Mouse (Mus musculus) CH12.LX (cell line): Measurements from ENCODE around the gene Drg1. TPM values are rescaled to one million over a fixed set of nuclear protein-coding genes. Genes with fewer than 3 reads are reported as not detected.

Experiments
- DNase-seq: peaks from one replicate; pipeline ENCODE4 v3.0.0-alpha.2; 2013; ENCODE audit errors: extremely low read depth
- H3K27ac ChIP-seq: 2 replicates; pipeline ENCODE4 v1.5.1; 2012; ENCODE audit warnings: low read depth, mild to moderate bottlenecking, control low read depth, moderate library complexity; ENCODE audit not compliant: insufficient read depth
- H3K27me3 ChIP-seq: replicated peaks from 2 replicates; pipeline ENCODE3; 2012; ENCODE audit warnings: inconsistent platforms
- H3K36me3 ChIP-seq, 2 experiments: replicated peaks in 1 of 2; 2 replicates each; pipeline versions ENCODE3 to v1.6.1; 2012; ENCODE audit warnings: inconsistent platforms in 1 of 2, low read length in 1 of 2, mild to moderate bottlenecking in 1 of 2, mixed read lengths in 1 of 2, moderate library complexity in 1 of 2; ENCODE audit not compliant: control insufficient read depth in 1 of 2, insufficient read depth in 1 of 2
- H3K4me1 ChIP-seq, 2 experiments: 2 replicates each; pipeline ENCODE4 v1.6.1; 2012; ENCODE audit warnings: inconsistent platforms in 1 of 2, moderate library complexity in 1 of 2; ENCODE audit not compliant: insufficient read depth in 2 of 2, control insufficient read depth in 1 of 2
- H3K4me2 ChIP-seq: 2 replicates; pipeline ENCODE4 v1.6.1; 2012; ENCODE audit warnings: low read depth, mild to moderate bottlenecking, control low read depth; ENCODE audit not compliant: poor library complexity, insufficient read depth, severe bottlenecking
- H3K4me3 ChIP-seq, 3 experiments: fragments of 150-350 bp in 1 of 3; sonication (generic) in 1 of 3; replicated peaks in 1 of 3; 2 replicates each; pipeline versions ENCODE3 to v1.5.1; 2011 to 2012; ENCODE audit warnings: low read depth in 2 of 3, low read length in 2 of 3, mild to moderate bottlenecking in 2 of 3, moderate library complexity in 2 of 3, control low read depth in 1 of 3, improper control_type of control experiment in 1 of 3, inconsistent platforms in 1 of 3, mixed read lengths in 1 of 3; ENCODE audit not compliant: poor library complexity in 1 of 3
- H3K79me2 ChIP-seq: replicated peaks from 2 replicates; pipeline ENCODE4 v1.6.1; 2012; ENCODE audit warnings: mild to moderate bottlenecking, moderate library complexity; ENCODE audit not compliant: control insufficient read depth, poor library complexity, insufficient read depth, severe bottlenecking; ENCODE audit errors: extremely low read depth
- H3K9ac ChIP-seq: 2 replicates; pipeline ENCODE4 v1.6.1; 2012; ENCODE audit warnings: low read depth, mild to moderate bottlenecking, control low read depth, moderate library complexity; ENCODE audit not compliant: insufficient read depth
- H3K9me3 ChIP-seq: replicated peaks from 2 replicates; pipeline ENCODE3; 2012; ENCODE audit warnings: low read length, inconsistent platforms, mixed read lengths
- BHLHE40 ChIP-seq: IDR thresholded peaks from 2 replicates; pipeline ENCODE4 v1.6.1; 2011; ENCODE audit warnings: mild to moderate bottlenecking, low read depth, low read length, improper control_type of control experiment
- CHD1 ChIP-seq: IDR thresholded peaks from 2 replicates; pipeline ENCODE4 v1.6.1; 2012; ENCODE audit warnings: low read depth, low read length, improper control_type of control experiment, inconsistent platforms
- CHD2 ChIP-seq: IDR thresholded peaks from 2 replicates; pipeline ENCODE4 v1.6.1; 2011; ENCODE audit warnings: low read length, improper control_type of control experiment
- CTCF ChIP-seq, 2 experiments: IDR thresholded peaks in 1 of 2; conservative IDR thresholded peaks in 1 of 2; 2 replicates each; pipeline ENCODE4 v1.5.1; 2011 to 2012; ENCODE audit warnings: low read depth in 2 of 2, low read length in 2 of 2, improper control_type of control experiment in 1 of 2, inconsistent platforms in 1 of 2, mild to moderate bottlenecking in 1 of 2, moderate library complexity in 1 of 2
- E2F4 ChIP-seq: IDR thresholded peaks from 2 replicates; pipeline ENCODE4 v1.6.1; 2011; ENCODE audit warnings: low read depth, low read length, improper control_type of control experiment; ENCODE audit not compliant: insufficient replicate concordance
- ELF1 ChIP-seq: IDR thresholded peaks from 2 replicates; pipeline ENCODE4 v1.6.1; 2014; ENCODE audit warnings: low read depth, mild to moderate bottlenecking, inconsistent platforms, low read length, improper control_type of control experiment
- ETS1 ChIP-seq: conservative IDR thresholded peaks from 2 replicates; pipeline ENCODE4 v1.6.1; 2012; ENCODE audit warnings: low read depth, mild to moderate bottlenecking, inconsistent platforms, low read length, improper control_type of control experiment, moderate library complexity
- GABPA ChIP-seq: IDR thresholded peaks from 2 replicates; pipeline ENCODE4 v1.6.1; 2012; ENCODE audit warnings: low read depth, low read length, improper control_type of control experiment, inconsistent platforms; ENCODE audit not compliant: insufficient replicate concordance
- IRF4 ChIP-seq: IDR thresholded peaks from 2 replicates; pipeline ENCODE4 v1.6.1; 2014; ENCODE audit warnings: low read depth, mild to moderate bottlenecking, inconsistent platforms, low read length, improper control_type of control experiment
- JUN ChIP-seq: IDR thresholded peaks from 2 replicates; pipeline ENCODE4 v1.6.1; 2011; ENCODE audit warnings: low read depth, mild to moderate bottlenecking, low read length, improper control_type of control experiment, moderate library complexity; ENCODE audit not compliant: insufficient read depth
- KAT2A ChIP-seq: IDR thresholded peaks from 2 replicates; pipeline ENCODE4 v1.6.1; 2012; ENCODE audit warnings: low read length, improper control_type of control experiment, inconsistent platforms; ENCODE audit not compliant: insufficient replicate concordance
- MAFK ChIP-seq: IDR thresholded peaks from 2 replicates; pipeline ENCODE4 v1.6.1; 2011; ENCODE audit warnings: low read length, improper control_type of control experiment; ENCODE audit not compliant: insufficient replicate concordance
- MAX ChIP-seq: IDR thresholded peaks from 2 replicates; pipeline ENCODE4 v1.6.1; 2011; ENCODE audit warnings: low read length, improper control_type of control experiment
- MEF2A ChIP-seq: IDR thresholded peaks from 2 replicates; pipeline ENCODE4 v1.6.1; 2014; ENCODE audit warnings: low read depth, mild to moderate bottlenecking, inconsistent platforms, low read length, improper control_type of control experiment, borderline replicate concordance
- MXI1 ChIP-seq: IDR thresholded peaks from 2 replicates; pipeline ENCODE4 v1.6.1; 2011; ENCODE audit warnings: mild to moderate bottlenecking, low read depth, low read length, improper control_type of control experiment
- NRF1 ChIP-seq: IDR thresholded peaks from 2 replicates; pipeline ENCODE4 v1.6.1; 2014; ENCODE audit warnings: low read depth, mild to moderate bottlenecking, inconsistent platforms, low read length, improper control_type of control experiment, moderate library complexity
- PAX5 ChIP-seq: IDR thresholded peaks from 2 replicates; pipeline ENCODE4 v1.6.1; 2012; ENCODE audit warnings: low read length, inconsistent platforms, mixed read lengths
- POLR2A ChIP-seq: IDR thresholded peaks from 2 replicates; pipeline ENCODE4 v1.6.1; 2011; ENCODE audit warnings: low read depth, mild to moderate bottlenecking, improper control_type of control experiment, low read length
- POLR2AphosphoS2 ChIP-seq: IDR thresholded peaks from 2 replicates; pipeline ENCODE4 v1.6.1; 2011; ENCODE audit warnings: low read depth, low read length, improper control_type of control experiment
- RAD21 ChIP-seq: IDR thresholded peaks from 2 replicates; pipeline ENCODE4 v1.6.1; 2011; ENCODE audit warnings: low read depth, mild to moderate bottlenecking, low read length, improper control_type of control experiment, moderate library complexity
- RCOR1 ChIP-seq: conservative IDR thresholded peaks from 2 replicates; pipeline ENCODE4 v1.6.1; 2012; ENCODE audit warnings: low read depth, mild to moderate bottlenecking, inconsistent platforms, low read length, improper control_type of control experiment
- SIN3A ChIP-seq: IDR thresholded peaks from 2 replicates; pipeline ENCODE4 v1.6.1; 2012; ENCODE audit warnings: low read length, improper control_type of control experiment, inconsistent platforms
- SMC3 ChIP-seq: IDR thresholded peaks from 2 replicates; pipeline ENCODE4 v1.6.1; 2011; ENCODE audit warnings: low read depth, low read length, improper control_type of control experiment
- TBP ChIP-seq: conservative IDR thresholded peaks from 2 replicates; pipeline ENCODE4 v1.6.1; 2011; ENCODE audit warnings: low read depth, low read length, improper control_type of control experiment
- TCF12 ChIP-seq: IDR thresholded peaks from 2 replicates; pipeline ENCODE4 v1.6.1; 2014; ENCODE audit warnings: low read depth, mild to moderate bottlenecking, inconsistent platforms, low read length, improper control_type of control experiment
- USF2 ChIP-seq: conservative IDR thresholded peaks from 2 replicates; pipeline ENCODE4 v1.6.1; 2011; ENCODE audit warnings: low read depth, low read length, improper control_type of control experiment
- ZKSCAN1 ChIP-seq: IDR thresholded peaks from 2 replicates; pipeline ENCODE4 v1.6.1; 2012; ENCODE audit warnings: low read depth, inconsistent platforms, low read length, improper control_type of control experiment, borderline replicate concordance
- ZNF384 ChIP-seq: IDR thresholded peaks from 2 replicates; pipeline ENCODE4 v1.6.1; 2012; ENCODE audit warnings: low read depth, low read length, improper control_type of control experiment, inconsistent platforms
- dilution Hi-C: fragments of 300-500 bp; cut with MboI; formaldehyde crosslinking; loops from 2 replicates; pipeline ENCODE4 v1.14.3; 2020; ENCODE audit warnings: low sequenced_read_pairs; ENCODE audit not compliant: extremely low pct_unique_long_range_greater_than_20kb, extremely low pct_ligation_motif_present
- in situ Hi-C: fragments of 300-500 bp; cut with MboI; formaldehyde crosslinking; loops from 3 replicates; pipeline ENCODE4 v1.14.3; 2019; ENCODE audit warnings: low sequenced_read_pairs, low pct_ligation_motif_present, low pct_unique_long_range_greater_than_20kb, mixed read lengths
- polyA plus RNA-seq: library from polyadenylated mRNA; unstranded; fragments of >175 nt; gene quantifications from 2 replicates; pipeline ENCODE4 v1.2.1, GENCODE M21; 2012; ENCODE audit warnings: low read depth; ENCODE audit not compliant: insufficient read length
- total RNA-seq, 2 experiments: library from RNA; depleted of rRNA; stranded (reverse); fragments of 300-350 nt in 1 of 2; fragments of >200 nt in 1 of 2; gene quantifications; 2 replicates each; pipeline ENCODE4 v1.2.3; 2012 to 2014

The Drg1 gene
- total and polyA plus RNA-seq, 3 experiments: 158 to 480 (median 249) TPM

DNA sequence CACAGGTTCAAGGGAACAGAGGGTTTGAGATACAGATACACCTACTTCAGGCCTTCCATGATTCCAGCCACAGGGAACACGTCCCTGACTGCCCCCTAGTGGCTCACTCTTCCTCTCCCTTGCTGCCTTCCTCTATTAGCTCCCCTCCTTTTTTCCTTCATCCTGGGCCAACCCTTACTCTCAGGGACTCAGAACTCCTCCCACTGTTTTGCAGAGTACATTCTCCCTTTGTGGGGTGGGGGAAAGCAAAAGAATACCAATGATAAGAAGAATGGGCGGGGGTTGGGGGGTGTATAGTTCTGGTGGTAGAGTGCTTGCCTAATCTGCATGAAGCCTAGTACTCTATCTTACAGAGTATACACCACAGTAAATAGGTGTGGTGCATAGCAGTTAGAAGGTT, 47.9 kb upstream of the Drg1 start:
- dilution Hi-C loops: no loop called here
- Histone ChIP-seq H3K4me2 (no peak overlapping the region), H3K4me1 (peaks cover 0 to 39% of the 10 kb centered on the region in 2 experiments; a peak in 2 of 4 replicates), H3K4me3 (no peak overlapping the region), H3K36me3 (peaks cover 11 to 54% of the 10 kb centered on the region in 2 experiments), H3K27me3 (no peaks in the 10 kb centered on the region)
- peak; percentile 61 for DNase-seq
- TF ChIP-seq SMC3: peak; percentile 62
- TF ChIP-seq GABPA: no peak
- TF ChIP-seq E2F4: no peak
- TF ChIP-seq RAD21: peak; percentile 58
- no peak for TF ChIP-seq RCOR1
- no peak for TF ChIP-seq TBP
- TF ChIP-seq MXI1: no peak
- no peak for TF ChIP-seq ETS1
- no peak for TF ChIP-seq ELF1
- no peak for TF ChIP-seq CHD2
- no peak for TF ChIP-seq JUN
- no peak for TF ChIP-seq CHD1
- no peak for TF ChIP-seq MAFK
- no peak for TF ChIP-seq IRF4
- no peak for TF ChIP-seq PAX5
- TF ChIP-seq CTCF (conservative IDR thresholded peaks at IDR 0.05 in 1 of 2, IDR thresholded peaks at IDR 0.05 in 1 of 2; ENCODE audit: low read depth in 2 of 2, low read length in 2 of 2): peak; percentile 72 to 75
- 0 out of 2 replicates have a peak, but pooled peaks have one; percentile 6 for TF ChIP-seq BHLHE40
- no peak for TF ChIP-seq SIN3A
- no peak for TF ChIP-seq POLR2A
- TF ChIP-seq MEF2A: no peak
- TF ChIP-seq ZNF384: 0 out of 2 replicates have a peak, but pooled peaks have one; percentile 8
- no peak for TF ChIP-seq MAX
- TF ChIP-seq NRF1: no peak
- TF ChIP-seq, all 38 proteins: peak for 5
- Histone ChIP-seq H3K27ac (no peak overlapping the region), H3K9me3 (peaks cover 3% of the 10 kb centered on the region), H3K79me2 (no peaks in the 10 kb centered on the region), H3K9ac (no peak overlapping the region)
- in situ Hi-C loops: no loop called here

DNA sequence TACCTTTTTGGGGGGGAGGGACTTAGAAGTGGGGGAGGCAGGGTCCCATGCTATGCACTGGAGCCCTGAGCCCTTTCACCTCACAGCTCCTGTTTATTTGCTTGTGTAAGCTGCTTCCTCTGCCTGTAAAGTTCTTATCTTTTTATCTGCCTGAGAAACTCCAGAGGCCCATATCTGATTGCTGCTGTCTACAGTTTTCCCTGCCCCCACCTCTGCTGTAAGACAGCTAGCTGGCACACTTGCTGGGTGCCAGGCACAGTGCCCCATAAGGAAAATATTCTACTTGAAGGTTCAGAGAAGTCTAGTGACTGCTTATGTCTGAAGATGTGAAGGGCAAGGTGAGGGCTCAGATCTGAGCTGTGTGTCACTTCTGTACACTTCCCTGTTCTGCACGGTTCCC, 47.1 kb upstream of the Drg1 start:
- no peaks in the 10 kb centered on the region for H3K27me3 ChIP-seq
- H3K79me2 ChIP-seq: no peaks in the 10 kb centered on the region
- no peak overlapping the region for H3K9ac ChIP-seq
- H3K4me3 ChIP-seq: no peak overlapping the region
- no peak overlapping the region for H3K27ac ChIP-seq
- dilution Hi-C loops: no loop called here
- H3K4me1 ChIP-seq: peaks cover 0 to 47% of the 10 kb centered on the region in 2 experiments; a peak in 2 of 4 replicates
- H3K36me3 ChIP-seq: peaks cover 17 to 62% of the 10 kb centered on the region in 2 experiments
- DNase-seq: no peak
- H3K9me3 ChIP-seq: peaks cover 3% of the 10 kb centered on the region
- in situ Hi-C loops: no loop called here
- TF ChIP-seq ETS1 (no peak), POLR2AphosphoS2 (no peak), ZKSCAN1 (no peak), JUN (no peak), CHD1 (no peak), TCF12 (no peak), MAFK (no peak), USF2 (no peak), KAT2A (no peak), ELF1 (no peak), RCOR1 (no peak), GABPA (no peak), CTCF (conservative IDR thresholded peaks at IDR 0.05 in 1 of 2, IDR thresholded peaks at IDR 0.05 in 1 of 2; ENCODE audit: low read depth in 2 of 2, low read length in 2 of 2) (no peak), ZNF384 (no peak), BHLHE40 (no peak)
- H3K4me2 ChIP-seq: no peak overlapping the region
